Mouse (Mus musculus) CH12.LX (cell line): Measurements from ENCODE around the gene Ckmt1.

Experiments used
- CHD2 ChIP-seq: IDR thresholded peaks from 2 replicates; pipeline ENCODE4 v1.6.1; 2011; ENCODE audit warnings: low read length, improper control_type of control experiment
- CTCF ChIP-seq, 2 experiments: IDR thresholded peaks in 1 of 2; conservative IDR thresholded peaks in 1 of 2; 2 replicates each; pipeline ENCODE4 v1.5.1; 2011 to 2012; ENCODE audit warnings: low read depth in 2 of 2, low read length in 2 of 2, improper control_type of control experiment in 1 of 2, inconsistent platforms in 1 of 2, mild to moderate bottlenecking in 1 of 2, moderate library complexity in 1 of 2
- EP300 ChIP-seq: IDR thresholded peaks from 2 replicates; pipeline ENCODE4 v1.6.1; 2011; ENCODE audit warnings: low read length, improper control_type of control experiment
- MAX ChIP-seq: IDR thresholded peaks from 2 replicates; pipeline ENCODE4 v1.6.1; 2011; ENCODE audit warnings: low read length, improper control_type of control experiment
- MAZ ChIP-seq: IDR thresholded peaks from 2 replicates; pipeline ENCODE4 v1.6.1; 2012; ENCODE audit warnings: low read depth, mild to moderate bottlenecking, inconsistent platforms, low read length, improper control_type of control experiment, moderate library complexity
- MXI1 ChIP-seq: IDR thresholded peaks from 2 replicates; pipeline ENCODE4 v1.6.1; 2011; ENCODE audit warnings: mild to moderate bottlenecking, low read depth, low read length, improper control_type of control experiment
- POLR2A ChIP-seq: IDR thresholded peaks from 2 replicates; pipeline ENCODE4 v1.6.1; 2011; ENCODE audit warnings: low read depth, mild to moderate bottlenecking, improper control_type of control experiment, low read length
- POLR2AphosphoS2 ChIP-seq: IDR thresholded peaks from 2 replicates; pipeline ENCODE4 v1.6.1; 2011; ENCODE audit warnings: low read depth, low read length, improper control_type of control experiment
- TCF12 ChIP-seq: IDR thresholded peaks from 2 replicates; pipeline ENCODE4 v1.6.1; 2014; ENCODE audit warnings: low read depth, mild to moderate bottlenecking, inconsistent platforms, low read length, improper control_type of control experiment
- UBTF ChIP-seq: IDR thresholded peaks from 2 replicates; pipeline ENCODE4 v1.6.1; 2012; ENCODE audit warnings: low read depth, mild to moderate bottlenecking, inconsistent platforms, low read length, improper control_type of control experiment, moderate library complexity
- ZC3H11A ChIP-seq: IDR thresholded peaks from 2 replicates; pipeline ENCODE4 v1.6.1; 2012; ENCODE audit warnings: low read depth, mild to moderate bottlenecking, inconsistent platforms, low read length, improper control_type of control experiment
- ZNF384 ChIP-seq: IDR thresholded peaks from 2 replicates; pipeline ENCODE4 v1.6.1; 2012; ENCODE audit warnings: low read depth, low read length, improper control_type of control experiment, inconsistent platforms

GRCm38 (mm10) chr2:121372266-121372665, 14.8 kb downstream of the Ckmt1 start:
- TF ChIP-seq POLR2A (no peak), CTCF (conservative IDR thresholded peaks at IDR 0.05 in 1 of 2, IDR thresholded peaks at IDR 0.05 in 1 of 2; ENCODE audit: low read depth in 2 of 2, low read length in 2 of 2) (no peak), POLR2AphosphoS2 (no peak), UBTF (no peak), CHD2 (no peak), MAZ (no peak), TCF12 (no peak), MXI1 (no peak), EP300 (no peak), MAX (no peak), ZNF384 (no peak), ZC3H11A (no peak)
